Mouse (Mus musculus) MEL (cell line): ENCODE measurements around the gene Gm12184. TPM values are rescaled to one million over a fixed set of nuclear protein-coding genes. Genes with fewer than 3 reads are reported as not detected.

Source experiments
- DNase-seq: peaks from one replicate; pipeline ENCODE4 v3.0.0; 2011; ENCODE audit warnings: low read depth, low spot score
- H3K27ac ChIP-seq: 2 replicates; pipeline ENCODE4 v1.5.1; 2012; ENCODE audit warnings: low read depth, mild to moderate bottlenecking, control low read depth, low read length, moderate library complexity; ENCODE audit not compliant: control insufficient read depth
- H3K27me3 ChIP-seq, 2 experiments: fragments of 150-350 bp in 1 of 2; sonication (generic) in 1 of 2; 2 replicates each; pipeline ENCODE4 v1.6.1; 2012; ENCODE audit warnings: low read length in 2 of 2, mild to moderate bottlenecking in 2 of 2, improper control_type of control experiment in 1 of 2, moderate library complexity in 1 of 2; ENCODE audit not compliant: insufficient read depth in 2 of 2, control insufficient read depth in 1 of 2
- H3K36me3 ChIP-seq, 2 experiments: 2 replicates each; pipeline ENCODE4 v1.6.1; 2012 to 2014; ENCODE audit warnings: low read length in 2 of 2, improper control_type of control experiment in 1 of 2, inconsistent platforms in 1 of 2, mild to moderate bottlenecking in 1 of 2; ENCODE audit not compliant: insufficient read depth in 2 of 2, control insufficient read depth in 1 of 2
- H3K4me1 ChIP-seq, 2 experiments: fragments of 150-350 bp in 1 of 2; sonication (generic) in 1 of 2; 2 replicates each; pipeline ENCODE4 v1.6.1; 2012; ENCODE audit warnings: low read length in 2 of 2, improper control_type of control experiment in 1 of 2, mild to moderate bottlenecking in 1 of 2; ENCODE audit not compliant: insufficient read depth in 2 of 2, control insufficient read depth in 1 of 2
- H3K4me3 ChIP-seq, 2 experiments: fragments of 150-350 bp in 1 of 2; sonication (generic) in 1 of 2; 2 replicates each; pipeline ENCODE4 v1.5.1; 2012; ENCODE audit warnings: low read depth in 2 of 2, low read length in 2 of 2, mild to moderate bottlenecking in 2 of 2, moderate library complexity in 2 of 2, control low read depth in 1 of 2, improper control_type of control experiment in 1 of 2; ENCODE audit not compliant: control insufficient read depth in 1 of 2, insufficient read depth in 1 of 2
- H3K79me2 ChIP-seq: 2 replicates; pipeline ENCODE4 v1.6.1; 2012; ENCODE audit warnings: mild to moderate bottlenecking, low read length, moderate library complexity; ENCODE audit not compliant: control insufficient read depth, poor library complexity, insufficient read depth
- H3K9ac ChIP-seq: 2 replicates; pipeline ENCODE4 v1.6.1; 2012; ENCODE audit warnings: low read depth, mild to moderate bottlenecking, control low read depth, low read length, moderate library complexity; ENCODE audit not compliant: control insufficient read depth, poor library complexity, severe bottlenecking
- H3K9me3 ChIP-seq: fragments of 150-350 bp; sonication (generic); replicated peaks from 2 replicates; pipeline ENCODE4 v1.6.1; 2012; ENCODE audit warnings: mild to moderate bottlenecking, low read length, improper control_type of control experiment, moderate library complexity; ENCODE audit not compliant: insufficient read depth
- CHD2 ChIP-seq: IDR thresholded peaks from 2 replicates; pipeline ENCODE4 v1.6.1; 2011; ENCODE audit warnings: low read length, improper control_type of control experiment
- CTCF ChIP-seq, 3 experiments: IDR thresholded peaks in 2 of 3; conservative IDR thresholded peaks in 1 of 3; 2 replicates each; pipeline ENCODE4 v1.5.1; 2011 to 2012; ENCODE audit warnings: low read length in 3 of 3, low read depth in 2 of 3, mild to moderate bottlenecking in 2 of 3, improper control_type of control experiment in 1 of 3, inconsistent platforms in 1 of 3, mixed read lengths in 1 of 3, moderate library complexity in 1 of 3; ENCODE audit not compliant: control insufficient read depth in 1 of 3, insufficient read depth in 1 of 3, poor library complexity in 1 of 3, severe bottlenecking in 1 of 3
- GABPA ChIP-seq: IDR thresholded peaks from 2 replicates; pipeline ENCODE4 v1.6.1; 2012; ENCODE audit warnings: low read depth, mild to moderate bottlenecking, inconsistent platforms, low read length, improper control_type of control experiment, moderate library complexity
- JUND ChIP-seq: IDR thresholded peaks from 2 replicates; pipeline ENCODE4 v1.6.1; 2011; ENCODE audit warnings: low read depth, mild to moderate bottlenecking, improper control_type of control experiment, low read length
- MAZ ChIP-seq: IDR thresholded peaks from 2 replicates; pipeline ENCODE4 v1.6.1; 2012; ENCODE audit warnings: low read depth, mild to moderate bottlenecking, inconsistent platforms, low read length, improper control_type of control experiment
- SMC3 ChIP-seq: IDR thresholded peaks from 2 replicates; pipeline ENCODE4 v1.6.1; 2011; ENCODE audit warnings: low read depth, low read length, improper control_type of control experiment
- TBP ChIP-seq: IDR thresholded peaks from 2 replicates; pipeline ENCODE4 v1.8.0; 2011; ENCODE audit warnings: low read depth, low read length, improper control_type of control experiment
- USF1 ChIP-seq: IDR thresholded peaks from 2 replicates; pipeline ENCODE4 v1.6.1; 2014; ENCODE audit warnings: low read depth, mild to moderate bottlenecking, inconsistent platforms, low read length, improper control_type of control experiment, moderate library complexity
- ZC3H11A ChIP-seq: IDR thresholded peaks from 2 replicates; pipeline ENCODE4 v1.6.1; 2012; ENCODE audit warnings: low read depth, mild to moderate bottlenecking, inconsistent platforms, low read length, improper control_type of control experiment
- ZMIZ1 ChIP-seq: IDR thresholded peaks from 2 replicates; pipeline ENCODE4 v1.6.1; 2012; ENCODE audit warnings: low read depth, mild to moderate bottlenecking, inconsistent platforms, low read length, improper control_type of control experiment, moderate library complexity
- polyA plus RNA-seq, 2 experiments: library from polyadenylated mRNA; stranded (reverse) in 1 of 2; unstranded in 1 of 2; fragments of >175 nt in 1 of 2; fragments of >200 nt in 1 of 2; gene quantifications; 2 replicates each; pipeline versions ENCODE4 v1.2.1 to v1.2.4; 2012; ENCODE audit warnings: low replicate concordance in 2 of 2, low read depth in 1 of 2; ENCODE audit not compliant: insufficient read length in 2 of 2, insufficient read depth in 1 of 2, missing spikeins in 1 of 2
- total RNA-seq: library from RNA; depleted of rRNA; stranded (reverse); fragments of 300-350 nt; gene quantifications from 2 replicates; pipeline ENCODE4 v1.2.3, GENCODE M21; 2012

The Gm12184 gene
- total and polyA plus RNA-seq, 3 experiments = 10.9 to 15.3 TPM; not detected in 1

GRCm38 (mm10) chr11:48866481-48866880 is 40.0 kb upstream of the Gm12184 start:
- no peak for DNase-seq
- Histone ChIP-seq H3K36me3 (peaks cover 0 to 11% of the 10 kb centered on the region in 2 experiments; a peak in 3 of 4 replicates), H3K79me2 (peaks cover 10% of the 10 kb centered on the region; the same call in 1 of the 2 replicates), H3K27ac (no peak overlapping the region), H3K9ac (no peak overlapping the region), H3K4me3 (no peak overlapping the region), H3K9me3 (no peaks in the 10 kb centered on the region), H3K27me3 (no peaks in the 10 kb centered on the region)
- TF ChIP-seq JUND (no peak), MAZ (no peak), ZMIZ1 (no peak)
- TF ChIP-seq, all 39 proteins: peak for 0
- H3K4me1 ChIP-seq = peaks cover 6 to 15% of the 10 kb centered on the region in 2 experiments

GRCm38 (mm10) chr11:48863808-48864207 is 37.4 kb upstream of the Gm12184 start:
- H3K4me1 ChIP-seq = peaks cover under 1 to 4% of the 10 kb centered on the region in 2 experiments; a peak in 3 of 4 replicates
- H3K79me2 ChIP-seq = no peaks in the 10 kb centered on the region
- peaks cover 0 to 6% of the 10 kb centered on the region in 2 experiments; a peak in 3 of 4 replicates for H3K36me3 ChIP-seq
- DNase-seq = no peak
- H3K27ac ChIP-seq = no peak overlapping the region
- H3K9ac ChIP-seq = no peak overlapping the region
- H3K4me3 ChIP-seq = no peak overlapping the region
- TF ChIP-seq USF1 (peak; percentile 55; the same call in 1 of the 2 replicates), ZC3H11A (no peak), GABPA (no peak)
- TF ChIP-seq, all 39 proteins: peak for 1
- Histone ChIP-seq H3K27me3 (no peaks in the 10 kb centered on the region), H3K9me3 (no peaks in the 10 kb centered on the region)

GRCm38 (mm10) chr11:48862784-48863319 is 36.4 kb upstream of the Gm12184 start:
- TF ChIP-seq CHD2 (no peak), TBP (peak; percentile 98), CTCF (IDR thresholded peaks at IDR 0.05 in 2 of 3, conservative IDR thresholded peaks at IDR 0.05 in 1 of 3; ENCODE audit: control insufficient read depth in 1 of 3, insufficient read depth in 1 of 3, low read depth in 2 of 3, low read length in 3 of 3, poor library complexity in 1 of 3, severe bottlenecking in 1 of 3) (peak in 1 of 3 experiments; percentile 33; a peak in 2 of 6 replicates), SMC3 (peak; percentile 46)
- H3K4me1 ChIP-seq = no peaks in the 10 kb centered on the region
- H3K9me3 ChIP-seq = no peaks in the 10 kb centered on the region
- no peaks in the 10 kb centered on the region for H3K27me3 ChIP-seq
- H3K36me3 ChIP-seq = no peaks in the 10 kb centered on the region; a peak in 2 of 4 replicates
- no peak overlapping the region for H3K9ac ChIP-seq
- no peaks in the 10 kb centered on the region for H3K79me2 ChIP-seq
- DNase-seq = peak; percentile 44
- H3K27ac ChIP-seq = no peak overlapping the region
- H3K4me3 ChIP-seq = no peak overlapping the region
